Mouse (Mus musculus) G1E (cell line): ENCODE measurements around the gene Celf2.

Experiments
- CTCF ChIP-seq: IDR thresholded peaks from 2 replicates; pipeline ENCODE4 v1.5.1; 2012; ENCODE audit warnings: low read depth, low read length, inconsistent platforms, mixed read lengths
- GATA1 ChIP-seq: IDR thresholded peaks from 2 replicates; pipeline ENCODE4 v1.6.1; 2012; ENCODE audit warnings: borderline replicate concordance, low read length, inconsistent platforms, mixed read lengths
- POLR2AphosphoS5 ChIP-seq: IDR thresholded peaks from 2 replicates; pipeline ENCODE4 v1.6.1; 2012; ENCODE audit warnings: low read depth, low read length, inconsistent platforms; ENCODE audit not compliant: insufficient replicate concordance
- TAL1 ChIP-seq: conservative IDR thresholded peaks from 2 replicates; pipeline ENCODE4 v1.6.1; 2012; ENCODE audit warnings: low read depth, low read length, inconsistent platforms, mixed read lengths

GRCm38 (mm10) chr2:6743173-6743572, 766.2 kb downstream of the Celf2 start:
- no peak for TF ChIP-seq CTCF
- TF ChIP-seq GATA1: no peak
- no peak for TF ChIP-seq TAL1
- TF ChIP-seq POLR2AphosphoS5: no peak
